Mouse (Mus musculus) midbrain, embryonic 12.5 days (tissue): ENCODE data around the gene Lat. TPM values are rescaled to one million over a fixed set of nuclear protein-coding genes. Genes with fewer than 3 reads are reported as not detected.

Source experiments
- ATAC-seq: fragments of 200-750 bp; cut with Nextera tagmentation; 2 replicates; pipeline ENCODE4 v1.8.0; 2017; ENCODE audit warnings: low read depth, moderate TSS enrichment, moderate library complexity; ENCODE audit not compliant: low FRiP score
- H3K27ac ChIP-seq: fragments of 300-500 bp; sonication (generic); replicated peaks from 2 replicates; pipeline ENCODE4 v1.5.1; 2016; ENCODE audit warnings: mild to moderate bottlenecking
- H3K27me3 ChIP-seq: fragments of 300-500 bp; sonication (generic); 2 replicates; pipeline ENCODE4 v1.6.1; 2016; ENCODE audit warnings: mild to moderate bottlenecking
- H3K36me3 ChIP-seq: fragments of 300-500 bp; sonication (generic); 2 replicates; pipeline ENCODE4 v1.6.1; 2016
- H3K4me1 ChIP-seq: fragments of 300-500 bp; sonication (generic); 2 replicates; pipeline ENCODE4 v1.6.1; 2016
- H3K4me2 ChIP-seq: fragments of 300-500 bp; sonication (generic); replicated peaks from 2 replicates; pipeline ENCODE4 v1.6.1; 2016; ENCODE audit warnings: mild to moderate bottlenecking, moderate library complexity
- H3K4me3 ChIP-seq: fragments of 300-500 bp; sonication (generic); 2 replicates; pipeline ENCODE4 v1.5.1; 2016; ENCODE audit warnings: mild to moderate bottlenecking
- H3K9ac ChIP-seq: fragments of 300-500 bp; sonication (generic); replicated peaks from 2 replicates; pipeline ENCODE4 v1.6.1; 2016; ENCODE audit warnings: mild to moderate bottlenecking, moderate library complexity
- H3K9me3 ChIP-seq: fragments of 300-500 bp; sonication (generic); 2 replicates; pipeline ENCODE4 v1.6.1; 2016; ENCODE audit warnings: mild to moderate bottlenecking
- WGBS: fragments of 180-500 bp; shearing (Covaris S2); methylation state at CpG from one replicate; pipeline ENCODE4 v1.1.7; 2016; 5-methylcytosine and 5-hydroxymethylcytosine counted together
- polyA plus RNA-seq: library from polyadenylated mRNA; unstranded; fragments of >200 nt; fragmentation: Nextera tagmentation; extraction: Ambion mirVana; gene quantifications from 2 replicates; pipeline ENCODE4 v1.2.1, GENCODE M21; 2016

The Lat gene
- polyA plus RNA-seq, 1 experiment from 2014 or later: 1.4 TPM

GRCm38 (mm10) chr7:126350748-126351418 lies 18.5 kb downstream of the Lat start:
- Histone ChIP-seq H3K27me3 (no peaks in the 10 kb centered on the region), H3K9me3 (no peaks in the 10 kb centered on the region), H3K27ac (no peak overlapping the region; the same call in 1 of the 2 replicates), H3K4me1 (peaks cover 6% of the 10 kb centered on the region; the same call in 1 of the 2 replicates), H3K36me3 (no peaks in the 10 kb centered on the region), H3K4me3 (peak overlapping the region; percentile 15; the same call in 1 of the 2 replicates), H3K9ac (no peak overlapping the region), H3K4me2 (peak overlapping the region; percentile 27)
- no peak for ATAC-seq
- WGBS: 60% methylated on average over 20 of the region's 20 CpGs

GRCm38 (mm10) chr7:126348293-126348692 lies 21.1 kb downstream of the Lat start:
- Histone ChIP-seq H3K27ac (no peak overlapping the region), H3K4me3 (no peak overlapping the region), H3K36me3 (no peaks in the 10 kb centered on the region), H3K4me2 (no peak overlapping the region), H3K9me3 (no peaks in the 10 kb centered on the region), H3K27me3 (no peaks in the 10 kb centered on the region), H3K4me1 (peaks cover 6% of the 10 kb centered on the region; the same call in 1 of the 2 replicates), H3K9ac (no peak overlapping the region)
- no peak for ATAC-seq
- WGBS: 83% methylated on average over 8 of the region's 8 CpGs

GRCm38 (mm10) chr7:126347098-126347497 lies 22.3 kb downstream of the Lat start:
- Histone ChIP-seq H3K4me2 (no peak overlapping the region), H3K9me3 (no peaks in the 10 kb centered on the region), H3K9ac (no peak overlapping the region), H3K36me3 (no peaks in the 10 kb centered on the region), H3K4me1 (peaks cover 6% of the 10 kb centered on the region; the same call in 1 of the 2 replicates), H3K27me3 (no peaks in the 10 kb centered on the region), H3K4me3 (no peak overlapping the region), H3K27ac (no peak overlapping the region)
- 41% methylated on average over 1 of the region's 1 CpGs for WGBS
- ATAC-seq: no peak

- H3K4me2 ChIP-seq: no peak overlapping the region
- 57% methylated on average over 2 of the region's 3 CpGs for WGBS
- no peak overlapping the region for H3K9ac ChIP-seq
- H3K27ac ChIP-seq: no peak overlapping the region
- no peaks in the 10 kb centered on the region for H3K4me1 ChIP-seq
- no peaks in the 10 kb centered on the region for H3K9me3 ChIP-seq
- H3K4me3 ChIP-seq: no peak overlapping the region
- no peak for ATAC-seq
- no peaks in the 10 kb centered on the region for H3K27me3 ChIP-seq
- no peaks in the 10 kb centered on the region for H3K36me3 ChIP-seq
Measured at GRCm38 (mm10) chr7:126345969-126346368, 23.4 kb downstream of the Lat start.

- ATAC-seq: no peak
- Histone ChIP-seq H3K4me2 (no peak overlapping the region), H3K36me3 (no peaks in the 10 kb centered on the region), H3K9me3 (no peaks in the 10 kb centered on the region), H3K4me1 (no peaks in the 10 kb centered on the region), H3K27ac (no peak overlapping the region), H3K4me3 (no peak overlapping the region), H3K9ac (no peak overlapping the region), H3K27me3 (no peaks in the 10 kb centered on the region)
- 71% methylated on average over 3 of the region's 3 CpGs for WGBS
Measured at GRCm38 (mm10) chr7:126345557-126345956, 23.8 kb downstream of the Lat start.

- Histone ChIP-seq H3K4me3 (no peak overlapping the region), H3K4me2 (no peak overlapping the region), H3K9me3 (no peaks in the 10 kb centered on the region), H3K27me3 (no peaks in the 10 kb centered on the region), H3K27ac (no peak overlapping the region), H3K9ac (no peak overlapping the region), H3K4me1 (no peaks in the 10 kb centered on the region), H3K36me3 (no peaks in the 10 kb centered on the region)
- WGBS: 64% methylated on average over 6 of the region's 6 CpGs
- ATAC-seq: no peak
Measured at GRCm38 (mm10) chr7:126340896-126341295, 28.5 kb downstream of the Lat start.

- H3K4me3 ChIP-seq: no peak overlapping the region
- H3K4me1 ChIP-seq: no peaks in the 10 kb centered on the region
- H3K27ac ChIP-seq: no peak overlapping the region
- no peak for ATAC-seq
- no peak overlapping the region for H3K9ac ChIP-seq
- WGBS: 72% methylated on average over 6 of the region's 6 CpGs
- H3K4me2 ChIP-seq: no peak overlapping the region
- no peaks in the 10 kb centered on the region for H3K36me3 ChIP-seq
- no peaks in the 10 kb centered on the region for H3K27me3 ChIP-seq
- H3K9me3 ChIP-seq: no peaks in the 10 kb centered on the region
Measured at GRCm38 (mm10) chr7:126340206-126340618, 29.2 kb downstream of the Lat start.

- H3K9ac ChIP-seq: no peak overlapping the region
- no peak overlapping the region for H3K27ac ChIP-seq
- H3K4me2 ChIP-seq: no peak overlapping the region
- no peaks in the 10 kb centered on the region for H3K36me3 ChIP-seq
- 81% methylated on average over 8 of the region's 8 CpGs for WGBS
- no peaks in the 10 kb centered on the region for H3K9me3 ChIP-seq
- no peaks in the 10 kb centered on the region for H3K27me3 ChIP-seq
- ATAC-seq: no peak
- no peak overlapping the region for H3K4me3 ChIP-seq
- no peaks in the 10 kb centered on the region for H3K4me1 ChIP-seq
Measured at GRCm38 (mm10) chr7:126339521-126339971, 29.8 kb downstream of the Lat start.

GRCm38 (mm10) chr7:126338906-126339305 lies 30.5 kb downstream of the Lat start:
- WGBS: 85% methylated on average over 8 of the region's 8 CpGs
- H3K4me2 ChIP-seq: no peak overlapping the region
- H3K4me1 ChIP-seq: no peaks in the 10 kb centered on the region
- H3K27me3 ChIP-seq: no peaks in the 10 kb centered on the region
- H3K36me3 ChIP-seq: no peaks in the 10 kb centered on the region
- no peak for ATAC-seq
- H3K9me3 ChIP-seq: no peaks in the 10 kb centered on the region
- no peak overlapping the region for H3K9ac ChIP-seq
- H3K27ac ChIP-seq: no peak overlapping the region
- H3K4me3 ChIP-seq: no peak overlapping the region

- no peak for ATAC-seq
- no peaks in the 10 kb centered on the region for H3K9me3 ChIP-seq
- WGBS: 88% methylated on average over 1 of the region's 1 CpGs
- no peak overlapping the region for H3K9ac ChIP-seq
- H3K27ac ChIP-seq: no peak overlapping the region
- H3K4me2 ChIP-seq: no peak overlapping the region
- no peaks in the 10 kb centered on the region for H3K27me3 ChIP-seq
- H3K4me1 ChIP-seq: no peaks in the 10 kb centered on the region
- no peaks in the 10 kb centered on the region for H3K36me3 ChIP-seq
- no peak overlapping the region for H3K4me3 ChIP-seq
Measured at GRCm38 (mm10) chr7:126335556-126335955, 33.8 kb downstream of the Lat start.

GRCm38 (mm10) chr7:126332691-126333090 lies 36.7 kb downstream of the Lat start:
- no peaks in the 10 kb centered on the region for H3K36me3 ChIP-seq
- 77% methylated on average over 3 of the region's 3 CpGs for WGBS
- no peak for ATAC-seq
- no peaks in the 10 kb centered on the region for H3K27me3 ChIP-seq
- H3K4me2 ChIP-seq: no peak overlapping the region
- H3K4me3 ChIP-seq: no peak overlapping the region
- no peaks in the 10 kb centered on the region for H3K4me1 ChIP-seq
- no peak overlapping the region for H3K9ac ChIP-seq
- no peak overlapping the region for H3K27ac ChIP-seq
- no peaks in the 10 kb centered on the region for H3K9me3 ChIP-seq

- no peaks in the 10 kb centered on the region for H3K9me3 ChIP-seq
- no peaks in the 10 kb centered on the region for H3K4me1 ChIP-seq
- H3K4me3 ChIP-seq: no peak overlapping the region
- ATAC-seq: no peak
- H3K36me3 ChIP-seq: no peaks in the 10 kb centered on the region
- 58% methylated on average over 2 of the region's 2 CpGs for WGBS
- H3K27me3 ChIP-seq: 0 out of 2 replicates have a peak, but pooled peaks cover 3% of the 10 kb centered on the region
- no peak overlapping the region for H3K9ac ChIP-seq
- no peak overlapping the region for H3K27ac ChIP-seq
- no peak overlapping the region for H3K4me2 ChIP-seq
Measured at GRCm38 (mm10) chr7:126330693-126331092, 38.7 kb downstream of the Lat start.
